Mouse (Mus musculus) v-Abl transformed pro-B cells (cell line): ENCODE measurements around the gene Gm20905.
"Not testable (repeated sequence)": the region's sequence is repeated elsewhere in the genome, so short reads cannot be mapped to it uniquely, and the experiment has no call there.

Experiments
- in situ Hi-C, 2 experiments: fragments of 400-800 bp; cut with MboI; formaldehyde crosslinking; loops; one replicate each; pipeline ENCODE4 v1.15.1; 2025; ENCODE audit not compliant: unreplicated experiment in 2 of 2

Gene Gm20905

GRCm38 (mm10) chrY:37259503-37259902 is at the start of gene Gm20905:
TSS of gene Gm20905 (minus strand) at chrY:37259603.
- in situ Hi-C loops = not testable (repeated sequence)
